Comparison of ENCODE assay signal across 8 mouse cellular contexts in genomic region chr1:91539246-91539645, GRCm38 (mm10). TPM values are rescaled to one million over a fixed set of nuclear protein-coding genes. Genes with fewer than 3 reads are reported as not detected.
A peak's percentile ranks its signal among the peaks of the same experiment; 100 is the strongest.
DNase-seq lines count a peak whose midpoint lies in the region; ATAC-seq and TF ChIP-seq lines count a peak whose summit lies in the region.

No protein-coding gene starts in this region.

- H3K4me3 ChIP-seq in kidney, embryonic 14.5 days (ENCODE audit: low read length) = peak overlapping the region; percentile 71; the same call in 1 of the 2 replicates
- no peak overlapping the region for H3K4me3 ChIP-seq in embryonic facial prominence, embryonic 15.5 days (replicated peaks)
- peak overlapping the region; percentile 90 for H3K4me3 ChIP-seq in limb, embryonic 10.5 days
- H3K4me3 ChIP-seq in myocyte = peak overlapping the region; percentile 55

- no peak for DNase-seq in kidney, adult 9 months
- DNase-seq in limb, embryonic 10.5 days (ENCODE audit: low spot score) = no peak
- DNase-seq in yolk sac, embryonic 10.5 days (ENCODE audit: low spot score) = no peak
- no peak for DNase-seq in layer of hippocampus, adult 18-20 months (ENCODE audit: low spot score in 2 of 2)
- DNase-seq in retina, embryonic 14.5 days (ENCODE audit: low spot score) = no peak

- ATAC-seq in kidney, embryonic 14.5 days (ENCODE audit: low FRiP score, low TSS enrichment) = no peak
- no peak for ATAC-seq in embryonic facial prominence, embryonic 15.5 days (ENCODE audit: insufficient number of reproducible peaks, low FRiP score, low TSS enrichment, low read depth)

- no peaks in the 10 kb centered on the region for H3K36me3 ChIP-seq in kidney, embryonic 14.5 days (ENCODE audit: control insufficient read depth, insufficient read depth, low read length)
- H3K36me3 ChIP-seq in embryonic facial prominence, embryonic 15.5 days = no peaks in the 10 kb centered on the region
- no peaks in the 10 kb centered on the region for H3K36me3 ChIP-seq in limb, embryonic 10.5 days
- no peaks in the 10 kb centered on the region for H3K36me3 ChIP-seq in myocyte (ENCODE audit: control insufficient read depth, insufficient read depth)

- TF ChIP-seq POLR2A in myocyte (IDR thresholded peaks at IDR 0.05; ENCODE audit: insufficient read length, low read depth) = no peak

- H3K4me2 ChIP-seq in kidney, embryonic 14.5 days (replicated peaks; ENCODE audit: low read depth, low read length) = peak overlapping the region; percentile 97; the same call in 1 of the 2 replicates
- H3K4me2 ChIP-seq in embryonic facial prominence, embryonic 15.5 days (replicated peaks) = peak overlapping the region; percentile 96
- peak overlapping the region; percentile 91 for H3K4me2 ChIP-seq in myocyte (ENCODE audit: low read depth)

- WGBS in kidney, embryonic 14.5 days = 17% methylated on average over 6 of the region's 6 CpGs
- 28% methylated on average over 6 of the region's 6 CpGs for WGBS in embryonic facial prominence, embryonic 15.5 days
- WGBS in limb, embryonic 10.5 days = 32% methylated on average over 6 of the region's 6 CpGs

- peaks cover 11% of the 10 kb centered on the region for H3K27me3 ChIP-seq in kidney, embryonic 14.5 days (ENCODE audit: control insufficient read depth, insufficient read depth, low read length)
- peaks cover 27% of the 10 kb centered on the region for H3K27me3 ChIP-seq in embryonic facial prominence, embryonic 15.5 days
- peaks cover 47% of the 10 kb centered on the region for H3K27me3 ChIP-seq in limb, embryonic 10.5 days (ENCODE audit: low read depth, poor library complexity, severe bottlenecking)
- H3K27me3 ChIP-seq in myocyte (ENCODE audit: control insufficient read depth, insufficient read depth, insufficient read length) = no peaks in the 10 kb centered on the region

- peaks cover 8% of the 10 kb centered on the region for H3K79me2 ChIP-seq in myocyte (ENCODE audit: control insufficient read depth, insufficient read depth)

- H3K27ac ChIP-seq in kidney, embryonic 14.5 days (ENCODE audit: low read depth, low read length) = no peak overlapping the region
- H3K27ac ChIP-seq in embryonic facial prominence, embryonic 15.5 days (replicated peaks) = no peak overlapping the region
- no peak overlapping the region; the same call in 1 of the 2 replicates for H3K27ac ChIP-seq in limb, embryonic 10.5 days

- no peak overlapping the region for H3ac ChIP-seq in myocyte (ENCODE audit: control insufficient read depth, insufficient read length)

- H3K9ac ChIP-seq in kidney, embryonic 14.5 days (ENCODE audit: low read depth, low read length) = no peak overlapping the region
- no peak overlapping the region for H3K9ac ChIP-seq in embryonic facial prominence, embryonic 15.5 days

- no peaks in the 10 kb centered on the region for H3K9me3 ChIP-seq in kidney, embryonic 14.5 days (ENCODE audit: control insufficient read depth, low read length)
- H3K9me3 ChIP-seq in embryonic facial prominence, embryonic 15.5 days (replicated peaks) = no peaks in the 10 kb centered on the region
- H3K9me3 ChIP-seq in limb, embryonic 10.5 days (replicated peaks) = no peaks in the 10 kb centered on the region

- H3K4me1 ChIP-seq in kidney, embryonic 14.5 days (ENCODE audit: control insufficient read depth, insufficient read depth, low read length) = peaks cover 8% of the 10 kb centered on the region; the same call in 1 of the 2 replicates
- peaks cover 15% of the 10 kb centered on the region for H3K4me1 ChIP-seq in embryonic facial prominence, embryonic 15.5 days
- peaks cover 20% of the 10 kb centered on the region for H3K4me1 ChIP-seq in limb, embryonic 10.5 days

TF ChIP-seq in myocyte, 11 proteins besides CTCF, POLR2A, EP300 and RAD21:
- TF ChIP-seq USF1 (IDR thresholded peaks at IDR 0.05; ENCODE audit: low read depth) = no peak
- TF ChIP-seq MYOD1 (IDR thresholded peaks at IDR 0.05; ENCODE audit: control insufficient read depth in 1 of 3, insufficient read length in 2 of 3, low read depth in 2 of 3) = no peak
- TF ChIP-seq CEBPB (IDR thresholded peaks at IDR 0.05; ENCODE audit: insufficient read depth, poor library complexity, severe bottlenecking) = no peak
- TF ChIP-seq MAX (IDR thresholded peaks at IDR 0.05; ENCODE audit: low read depth) = no peak
- TF ChIP-seq MYOG (IDR thresholded peaks at IDR 0.05; ENCODE audit: control insufficient read depth in 1 of 3, insufficient read depth in 1 of 3, insufficient read length in 2 of 3, low read depth in 2 of 3) = no peak
- TF ChIP-seq POLR2AphosphoS2 (IDR thresholded peaks at IDR 0.05; ENCODE audit: insufficient read length, low read depth) = no peak
- no peak for TF ChIP-seq TCF3 (IDR thresholded peaks at IDR 0.05; ENCODE audit: insufficient read length, low read depth)
- TF ChIP-seq TCF12 (IDR thresholded peaks at IDR 0.05; ENCODE audit: insufficient read depth, poor library complexity, severe bottlenecking) = no peak
- TF ChIP-seq E2F4 (IDR thresholded peaks at IDR 0.05; ENCODE audit: insufficient read depth) = no peak
- TF ChIP-seq SRF (IDR thresholded peaks at IDR 0.05; ENCODE audit: control insufficient read depth, insufficient read length, low read depth) = no peak
- no peak for TF ChIP-seq REST (IDR thresholded peaks at IDR 0.05; ENCODE audit: insufficient read depth, insufficient read length)

RNA-seq across cellular contexts. Expression of gene Asb1, which starts 1.1 kb away (rescaled TPM):
- polyA plus RNA-seq in kidney, embryonic 14.5 days (2014; fragmentation: Nextera tagmentation; extraction: Ambion mirVana) = 2.4 and 5.9 TPM in 2 replicates
- 4.7 and 5.6 TPM in 2 replicates for polyA plus RNA-seq in embryonic facial prominence, embryonic 15.5 days (2015; fragmentation: Nextera tagmentation; extraction: Ambion mirVana)
- 6.2 and 6.5 TPM in 2 replicates for polyA plus RNA-seq in limb, embryonic 10.5 days (2016; fragmentation: Nextera tagmentation; extraction: Ambion mirVana)
- polyA plus RNA-seq in myocyte (2012; fragmentation: generic; extraction: Trizol) = 14.9 TPM
- total RNA-seq in layer of hippocampus, adult 18-20 months (2021) = 10 to 100 TPM; 39.9 to 43.5 TPM

RNA-seq across cellular contexts. Expression of gene Traf3ip1, which starts 44.8 kb away (rescaled TPM):
- 7.6 and 7.7 TPM in 2 replicates for polyA plus RNA-seq in kidney, embryonic 14.5 days (2014; fragmentation: Nextera tagmentation; extraction: Ambion mirVana)
- 11.4 and 12.6 TPM in 2 replicates for polyA plus RNA-seq in embryonic facial prominence, embryonic 15.5 days (2015; fragmentation: Nextera tagmentation; extraction: Ambion mirVana)
- polyA plus RNA-seq in limb, embryonic 10.5 days (2016; fragmentation: Nextera tagmentation; extraction: Ambion mirVana) = 12.5 and 12.9 TPM in 2 replicates
- 4.5 TPM for polyA plus RNA-seq in myocyte (2012; fragmentation: generic; extraction: Trizol)
- 10 to 100 TPM; 14.3 to 14.6 TPM for total RNA-seq in layer of hippocampus, adult 18-20 months (2021)
